8 mouse cellular contexts compared by ENCODE assay signal in the genomic region with DNA sequence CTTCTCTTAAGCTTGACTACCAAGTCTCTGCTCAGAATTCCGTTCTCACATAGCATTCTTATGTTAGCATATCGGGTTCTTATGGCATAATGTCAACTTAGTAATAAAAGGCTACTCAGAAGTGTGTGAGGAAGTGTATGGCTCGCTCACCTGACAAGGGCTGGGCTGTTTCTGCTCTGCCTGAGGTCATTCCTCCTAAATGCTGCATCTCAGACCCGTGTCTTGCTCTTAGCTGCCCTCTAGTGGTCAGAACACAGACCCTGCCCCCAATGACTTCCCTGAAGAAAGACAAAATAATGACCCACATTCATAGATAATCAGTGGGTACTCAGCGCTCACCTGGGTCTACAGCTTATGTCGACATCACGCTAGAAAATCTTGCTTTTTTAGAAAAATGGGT. TPM values are rescaled to one million over a fixed set of nuclear protein-coding genes. Genes with fewer than 3 reads are reported as not detected.
DNase-seq lines count a peak whose midpoint lies in the region; ATAC-seq and TF ChIP-seq lines count a peak whose summit lies in the region.

No protein-coding gene starts in this region.

- no peaks in the 10 kb centered on the region for H3K36me3 ChIP-seq in limb, embryonic 14.5 days (ENCODE audit: control insufficient read depth, insufficient read depth, low read length)

- no peaks in the 10 kb centered on the region for H3K9me3 ChIP-seq in limb, embryonic 14.5 days (ENCODE audit: control insufficient read depth, low read length)

- TF ChIP-seq POLR2A in limb, embryonic 14.5 days (IDR thresholded peaks at IDR 0.05; ENCODE audit: borderline replicate concordance, extremely low read depth, insufficient read depth, insufficient read length): no peak

- no peaks in the 10 kb centered on the region for H3K27me3 ChIP-seq in limb, embryonic 14.5 days (ENCODE audit: control insufficient read depth, insufficient read depth, low read length)

- no peak overlapping the region for H3K4me3 ChIP-seq in limb, embryonic 14.5 days (replicated peaks; ENCODE audit: low read length)

- H3K4me2 ChIP-seq in limb, embryonic 14.5 days (replicated peaks; ENCODE audit: low read depth, low read length, severe bottlenecking): no peak overlapping the region

- ATAC-seq in inflammation-experienced regulatory T-cells, adult 6 months: peak; percentile 48
- peak; percentile 50; the same call in 1 of the 2 replicates for ATAC-seq in limb, embryonic 14.5 days (ENCODE audit: low FRiP score, low read depth)

- peak; percentile 14 to 18 for DNase-seq in urinary bladder, adult 18-20 months (ENCODE audit: low spot score in 2 of 2)
- DNase-seq in urinary bladder, adult 2 months (ENCODE audit: low spot score): no peak
- DNase-seq in adrenal gland, postnatal 25 days: peak; percentile 46
- DNase-seq in embryo, embryonic 9.5 days (ENCODE audit: extremely low spot score): peak; percentile 65
- DNase-seq in limb, embryonic 14.5 days (ENCODE audit: low spot score): peak; percentile 70
- DNase-seq in ovary, postnatal 14 days (ENCODE audit: low spot score): peak; percentile 58
- peak; percentile 38 for DNase-seq in yolk sac, embryonic 10.5 days (ENCODE audit: low spot score)

- WGBS in limb, embryonic 14.5 days: 27% methylated on average over 7 of the region's 7 CpGs

- H3K27ac ChIP-seq in limb, embryonic 14.5 days (replicated peaks; ENCODE audit: low read depth, low read length): no peak overlapping the region

- no peaks in the 10 kb centered on the region for H3K4me1 ChIP-seq in limb, embryonic 14.5 days (ENCODE audit: control insufficient read depth, insufficient read depth, low read length)

- H3K9ac ChIP-seq in limb, embryonic 14.5 days (ENCODE audit: low read depth, low read length, severe bottlenecking): no peak overlapping the region

RNA-seq across cellular contexts. Expression of a gene that starts 58.9 kb away (rescaled TPM):
- polyA plus RNA-seq in urinary bladder, adult 2 months (2012; rRNA removed): 3.5 and 5.4 TPM in 2 replicates
- total RNA-seq in adrenal gland, postnatal 25 days (2021): 1.9 and 2.9 TPM in 2 replicates
- 100 to 1,000 TPM; 115 to 333 (median 260) TPM for polyA plus RNA-seq in inflammation-experienced regulatory T-cells, adult 6 months (2017; shearing (Covaris generic))
- 12.1 and 14.2 TPM in 2 replicates for polyA plus RNA-seq in limb, embryonic 14.5 days (2012; rRNA removed)
- polyA plus RNA-seq in limb, embryonic 14.5 days (2014; fragmentation: Nextera tagmentation; extraction: Ambion mirVana): 22.6 and 31.7 TPM in 2 replicates
